Mouse (Mus musculus) liver, embryonic 15.5 days (tissue): ENCODE measurements around the gene Pde4d. TPM values are rescaled to one million over a fixed set of nuclear protein-coding genes. Genes with fewer than 3 reads are reported as not detected.
"Not testable (repeated sequence)": the region's sequence is repeated elsewhere in the genome, so short reads cannot be mapped to it uniquely, and the experiment has no call there.

ENCODE experiments used
- ATAC-seq: fragments of 200-750 bp; cut with Nextera tagmentation; 2 replicates; pipeline ENCODE4 v1.8.0; 2017; ENCODE audit warnings: moderate number of reproducible peaks, mild to moderate bottlenecking, moderate library complexity; ENCODE audit not compliant: insufficient read depth
- H3K27ac ChIP-seq: fragments of 300-500 bp; sonication (generic); replicated peaks from 2 replicates; pipeline ENCODE4 v1.5.1; 2015; ENCODE audit warnings: mild to moderate bottlenecking, inconsistent platforms
- H3K27me3 ChIP-seq: fragments of 300-500 bp; sonication (generic); 2 replicates; pipeline ENCODE4 v1.6.1; 2015; ENCODE audit warnings: mild to moderate bottlenecking, inconsistent platforms
- H3K36me3 ChIP-seq: fragments of 300-500 bp; sonication (generic); replicated peaks from 2 replicates; pipeline ENCODE4 v1.6.1; 2015; ENCODE audit warnings: moderate library complexity, mild to moderate bottlenecking, inconsistent platforms
- H3K4me1 ChIP-seq: fragments of 300-500 bp; sonication (generic); replicated peaks from 2 replicates; pipeline ENCODE4 v1.6.1; 2015; ENCODE audit warnings: inconsistent platforms
- H3K4me2 ChIP-seq: fragments of 300-500 bp; sonication (generic); 2 replicates; pipeline ENCODE4 v1.6.1; 2015; ENCODE audit warnings: moderate library complexity, mild to moderate bottlenecking, inconsistent platforms
- H3K4me3 ChIP-seq: fragments of 300-500 bp; sonication (generic); replicated peaks from 2 replicates; pipeline ENCODE4 v1.5.1; 2015; ENCODE audit warnings: mild to moderate bottlenecking, inconsistent platforms
- H3K9ac ChIP-seq: fragments of 300-500 bp; sonication (generic); 2 replicates; pipeline ENCODE4 v1.6.1; 2015; ENCODE audit warnings: moderate library complexity, mild to moderate bottlenecking, inconsistent platforms
- H3K9me3 ChIP-seq: fragments of 300-500 bp; sonication (generic); replicated peaks from 2 replicates; pipeline ENCODE4 v1.6.1; 2016; ENCODE audit warnings: inconsistent platforms
- WGBS: fragments of 180-500 bp; shearing (Covaris S2); methylation state at CpG from one replicate; pipeline ENCODE4 v1.1.7; 2015; ENCODE audit warnings: mixed read lengths; ENCODE audit not compliant: insufficient replicate concordance; 5-methylcytosine and 5-hydroxymethylcytosine counted together
- polyA plus RNA-seq: library from polyadenylated mRNA; unstranded; fragments of >200 nt; fragmentation: Nextera tagmentation; extraction: Ambion mirVana; gene quantifications from 2 replicates; pipeline ENCODE4 v1.2.1, GENCODE M21; 2015

The Pde4d gene
- polyA plus RNA-seq, 1 experiment from 2014 or later = 13.2 TPM

GRCm38 (mm10) chr13:109881161-109881857, 1431.6 kb downstream of the Pde4d start:
- no peaks in the 10 kb centered on the region for H3K9me3 ChIP-seq
- H3K9ac ChIP-seq = no peak overlapping the region
- ATAC-seq = no peak
- no peak overlapping the region for H3K4me2 ChIP-seq
- no peaks in the 10 kb centered on the region for H3K36me3 ChIP-seq
- H3K4me3 ChIP-seq = no peak overlapping the region
- H3K27me3 ChIP-seq = no peaks in the 10 kb centered on the region
- WGBS = 70% methylated on average over 11 of the region's 11 CpGs
- H3K27ac ChIP-seq = no peak overlapping the region
- H3K4me1 ChIP-seq = no peaks in the 10 kb centered on the region

- ATAC-seq = no peak
- no peak overlapping the region for H3K4me3 ChIP-seq
- H3K27ac ChIP-seq = no peak overlapping the region
- H3K9ac ChIP-seq = no peak overlapping the region
- H3K4me2 ChIP-seq = no peak overlapping the region
- H3K27me3 ChIP-seq = no peaks in the 10 kb centered on the region
- no peaks in the 10 kb centered on the region; the same call in 1 of the 2 replicates for H3K36me3 ChIP-seq
- H3K9me3 ChIP-seq = no peaks in the 10 kb centered on the region
- no peaks in the 10 kb centered on the region for H3K4me1 ChIP-seq
- WGBS = 84% methylated on average over 5 of the region's 5 CpGs
Observed at GRCm38 (mm10) chr13:109883636-109884035, 1433.9 kb downstream of the Pde4d start.

- no peaks in the 10 kb centered on the region for H3K4me1 ChIP-seq
- no peak overlapping the region for H3K27ac ChIP-seq
- no peak overlapping the region for H3K9ac ChIP-seq
- no peaks in the 10 kb centered on the region for H3K27me3 ChIP-seq
- no peak overlapping the region for H3K4me2 ChIP-seq
- no peak overlapping the region for H3K4me3 ChIP-seq
- ATAC-seq = no peak
- H3K36me3 ChIP-seq = no peaks in the 10 kb centered on the region; the same call in 1 of the 2 replicates
- H3K9me3 ChIP-seq = no peaks in the 10 kb centered on the region
- 89% methylated on average over 7 of the region's 7 CpGs for WGBS
Observed at GRCm38 (mm10) chr13:109884812-109885211, 1435.1 kb downstream of the Pde4d start.

- no peak overlapping the region for H3K27ac ChIP-seq
- no peak overlapping the region for H3K4me3 ChIP-seq
- WGBS = 69% methylated on average over 4 of the region's 4 CpGs
- H3K4me1 ChIP-seq = peaks cover 11% of the 10 kb centered on the region
- no peak overlapping the region for H3K4me2 ChIP-seq
- no peaks in the 10 kb centered on the region; the same call in 1 of the 2 replicates for H3K36me3 ChIP-seq
- no peak for ATAC-seq
- H3K9ac ChIP-seq = no peak overlapping the region
- H3K27me3 ChIP-seq = no peaks in the 10 kb centered on the region
- no peaks in the 10 kb centered on the region for H3K9me3 ChIP-seq
Observed at GRCm38 (mm10) chr13:109888293-109888692, 1438.5 kb downstream of the Pde4d start.

- no peak overlapping the region for H3K9ac ChIP-seq
- peaks cover 11% of the 10 kb centered on the region for H3K4me1 ChIP-seq
- H3K4me2 ChIP-seq = no peak overlapping the region
- ATAC-seq = peak; percentile 61
- no peak overlapping the region for H3K4me3 ChIP-seq
- H3K9me3 ChIP-seq = no peaks in the 10 kb centered on the region
- H3K27ac ChIP-seq = no peak overlapping the region
- WGBS = 53% methylated on average over 6 of the region's 6 CpGs
- no peaks in the 10 kb centered on the region; the same call in 1 of the 2 replicates for H3K36me3 ChIP-seq
- H3K27me3 ChIP-seq = no peaks in the 10 kb centered on the region
Observed at GRCm38 (mm10) chr13:109891194-109891909, 1441.6 kb downstream of the Pde4d start.

GRCm38 (mm10) chr13:109891910-109892265, 1442.1 kb downstream of the Pde4d start:
- peaks cover 11% of the 10 kb centered on the region for H3K4me1 ChIP-seq
- no peaks in the 10 kb centered on the region; the same call in 1 of the 2 replicates for H3K36me3 ChIP-seq
- 81% methylated on average over 4 of the region's 4 CpGs for WGBS
- no peaks in the 10 kb centered on the region for H3K9me3 ChIP-seq
- no peak overlapping the region for H3K4me3 ChIP-seq
- H3K27me3 ChIP-seq = no peaks in the 10 kb centered on the region
- no peak for ATAC-seq
- no peak overlapping the region for H3K9ac ChIP-seq
- no peak overlapping the region for H3K4me2 ChIP-seq
- H3K27ac ChIP-seq = no peak overlapping the region

GRCm38 (mm10) chr13:109899442-109900428, 1450.0 kb downstream of the Pde4d start:
- H3K4me2 ChIP-seq = no peak overlapping the region
- H3K4me1 ChIP-seq = peaks cover 30% of the 10 kb centered on the region
- no peak overlapping the region for H3K4me3 ChIP-seq
- no peak for ATAC-seq
- H3K27me3 ChIP-seq = peaks cover 31% of the 10 kb centered on the region
- no peaks in the 10 kb centered on the region for H3K36me3 ChIP-seq
- WGBS = 70% methylated on average over 14 of the region's 14 CpGs
- no peak overlapping the region for H3K9ac ChIP-seq
- no peak overlapping the region for H3K27ac ChIP-seq
- H3K9me3 ChIP-seq = no peaks in the 10 kb centered on the region

- 48% methylated on average over 5 of the region's 5 CpGs for WGBS
- no peaks in the 10 kb centered on the region for H3K36me3 ChIP-seq
- H3K4me2 ChIP-seq = peak overlapping the region; percentile 84
- H3K4me3 ChIP-seq = peak overlapping the region; percentile 63; the same call in 1 of the 2 replicates
- no peak for ATAC-seq
- H3K27ac ChIP-seq = no peak overlapping the region
- no peak overlapping the region for H3K9ac ChIP-seq
- H3K9me3 ChIP-seq = no peaks in the 10 kb centered on the region
- peaks cover 31% of the 10 kb centered on the region for H3K27me3 ChIP-seq
- peaks cover 40% of the 10 kb centered on the region for H3K4me1 ChIP-seq
Observed at GRCm38 (mm10) chr13:109901811-109902210, 1452.1 kb downstream of the Pde4d start.

GRCm38 (mm10) chr13:109902460-109902854, 1452.7 kb downstream of the Pde4d start:
- not testable (repeated sequence) for H3K27ac ChIP-seq

GRCm38 (mm10) chr13:109902855-109903763, 1453.4 kb downstream of the Pde4d start:
- H3K9ac ChIP-seq = peak overlapping the region; percentile 32; the same call in 1 of the 2 replicates
- H3K36me3 ChIP-seq = no peaks in the 10 kb centered on the region
- peaks cover 50% of the 10 kb centered on the region for H3K4me1 ChIP-seq
- H3K9me3 ChIP-seq = no peaks in the 10 kb centered on the region
- no peak overlapping the region for H3K27ac ChIP-seq
- peak; percentile 33 for ATAC-seq
- H3K4me2 ChIP-seq = peak overlapping the region; percentile 84
- WGBS = 2% methylated on average over 90 of the region's 91 CpGs
- H3K4me3 ChIP-seq = peak overlapping the region; percentile 63
- H3K27me3 ChIP-seq = peaks cover 31% of the 10 kb centered on the region

More at GRCm38 (mm10) chr13:109902460-109902854, 1452.7 kb downstream of the Pde4d start:
- peaks cover 46% of the 10 kb centered on the region for H3K4me1 ChIP-seq
- peak overlapping the region; percentile 84 for H3K4me2 ChIP-seq
- peak overlapping the region; percentile 32; the same call in 1 of the 2 replicates for H3K9ac ChIP-seq
- H3K36me3 ChIP-seq, H3K9me3 ChIP-seq: not testable (repeated sequence)
- under 1% methylated on average over 27 of the region's 28 CpGs for WGBS
- peak; percentile 44 for ATAC-seq
- H3K27me3 ChIP-seq = peaks cover 31% of the 10 kb centered on the region
- H3K4me3 ChIP-seq = peak overlapping the region; percentile 63
